Mouse (Mus musculus) mature B cell (primary cell): ENCODE data around the gene Nectin3.
"Not testable (repeated sequence)": the region's sequence is repeated elsewhere in the genome, so short reads cannot be mapped to it uniquely, and the experiment has no call there.

Experiments
- in situ Hi-C: fragments of 300-500 bp; cut with MboI; formaldehyde crosslinking; loops from 2 replicates; pipeline ENCODE4 v1.14.3; 2019

Nectin3 gene

DNA sequence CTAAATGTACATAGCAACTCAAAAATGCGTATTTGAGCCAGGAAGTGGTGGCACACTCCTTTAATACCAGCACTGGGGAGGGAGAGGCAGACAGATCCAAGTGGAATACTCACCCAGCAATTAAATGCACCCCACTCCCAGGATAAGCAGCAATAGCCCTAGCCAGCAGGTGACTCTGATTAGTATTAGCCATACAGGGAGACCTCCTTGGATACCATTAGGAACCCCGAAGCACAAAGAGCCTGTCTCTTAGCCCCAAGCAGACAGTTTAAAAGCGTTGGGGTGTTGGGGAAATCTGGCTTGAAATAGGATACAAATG lies 87.6 kb downstream of the Nectin3 start:
- in situ Hi-C loops, result no loop called here

- in situ Hi-C loops, result no loop called here
Observed at GRCm38 (mm10) chr16:46410053-46410738, 88.1 kb downstream of the Nectin3 start.

DNA sequence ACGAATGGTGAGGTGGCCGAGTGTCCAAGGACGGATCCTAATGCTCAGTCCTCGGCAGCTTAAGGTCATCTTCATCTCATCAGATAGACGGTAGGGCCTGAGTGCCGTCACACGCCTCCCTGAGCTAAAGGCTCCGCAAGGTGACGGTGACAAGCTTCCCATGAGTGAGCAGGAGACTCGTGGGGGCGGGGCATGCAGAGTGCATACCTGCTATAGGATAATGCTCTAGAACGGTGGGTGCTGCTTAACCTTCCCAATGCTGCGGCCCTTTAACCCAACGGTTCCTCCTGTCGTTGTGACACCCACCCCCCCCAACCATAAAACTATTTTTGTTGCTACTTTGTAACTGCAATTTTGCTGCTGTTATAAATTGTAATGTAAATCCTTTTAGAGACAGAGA lies 90.3 kb downstream of the Nectin3 start:
- in situ Hi-C loops, result no loop called here

- in situ Hi-C loops, result no loop called here
Observed at GRCm38 (mm10) chr16:46406844-46407639, 91.3 kb downstream of the Nectin3 start.

GRCm38 (mm10) chr16:46397945-46398344 lies 100.4 kb downstream of the Nectin3 start:
- in situ Hi-C loops, result no loop called here

GRCm38 (mm10) chr16:46389415-46390033 lies 108.8 kb downstream of the Nectin3 start:
- in situ Hi-C loops, result no loop called here

GRCm38 (mm10) chr16:46388527-46389414 lies 109.6 kb downstream of the Nectin3 start:
- in situ Hi-C loops, result no loop called here

- in situ Hi-C loops, result no loop called here
Observed at GRCm38 (mm10) chr16:46384279-46384678, 114.0 kb downstream of the Nectin3 start.

DNA sequence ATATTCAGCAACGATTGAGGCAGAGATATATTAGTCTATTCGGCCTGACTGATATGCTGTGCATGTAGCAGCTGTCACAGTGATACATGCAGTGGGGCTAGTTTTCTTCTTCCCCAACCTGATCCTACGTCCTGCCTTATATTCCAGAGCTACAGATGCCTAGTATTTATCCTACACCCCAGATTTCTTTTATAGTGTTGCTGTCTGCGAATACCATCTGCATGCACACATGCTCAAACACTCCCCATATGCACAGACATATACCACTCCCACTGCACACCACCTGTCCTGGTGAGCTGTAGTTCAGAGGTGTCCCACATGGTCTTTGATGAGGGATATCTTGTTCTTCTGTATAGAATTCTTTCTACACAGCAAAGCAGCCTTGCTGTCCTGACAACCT lies 115.0 kb downstream of the Nectin3 start:
- in situ Hi-C loops, result no loop called here

DNA sequence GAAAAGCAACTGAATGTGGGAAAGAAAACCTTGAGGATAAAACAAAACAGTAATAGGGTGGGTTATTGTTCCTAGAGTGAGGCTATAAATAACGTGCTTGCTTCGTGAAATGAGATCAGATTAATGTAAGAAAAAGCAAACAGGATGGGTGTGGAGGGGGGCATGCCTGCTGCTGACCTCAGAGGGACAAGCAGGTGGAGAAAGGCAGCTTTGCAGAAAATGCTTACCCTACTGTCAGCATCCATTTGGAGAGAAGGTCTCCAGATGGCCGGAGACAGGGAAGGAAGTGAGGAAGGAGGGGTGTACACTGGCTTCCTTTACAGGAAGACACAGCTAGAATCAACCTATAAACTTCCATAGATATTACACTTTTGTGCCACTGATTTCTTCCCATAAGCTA lies 121.8 kb downstream of the Nectin3 start:
- in situ Hi-C loops, result no loop called here

DNA sequence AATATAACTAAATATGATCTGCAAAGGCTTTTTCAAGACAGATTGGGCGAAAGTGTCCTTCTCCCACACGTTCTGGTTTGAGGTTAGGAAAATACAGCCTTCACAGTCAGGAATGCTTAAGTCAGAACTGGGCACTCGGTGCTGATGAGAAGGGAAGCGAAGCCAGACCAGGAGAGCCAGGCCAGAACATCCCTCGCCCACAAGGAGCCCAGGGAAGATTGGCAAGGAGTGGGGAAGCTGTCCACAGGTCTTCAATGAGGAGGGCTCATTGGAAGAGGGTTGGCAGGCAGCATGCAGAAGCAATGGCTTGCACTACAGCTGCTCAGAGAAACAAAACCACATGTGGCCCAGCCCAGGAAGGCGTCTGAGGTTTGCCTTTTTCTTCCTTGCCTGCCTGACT lies 136.3 kb downstream of the Nectin3 start:
- in situ Hi-C loops, result no loop called here

GRCm38 (mm10) chr16:46357658-46358057 lies 140.7 kb downstream of the Nectin3 start:
- in situ Hi-C loops, result not testable (repeated sequence)

- in situ Hi-C loops, result no loop called here
Observed at GRCm38 (mm10) chr16:46356663-46357062, 141.7 kb downstream of the Nectin3 start.
